Mouse (Mus musculus) lung, adult 10 weeks (tissue): ENCODE measurements around the gene Smpdl3b. TPM values are rescaled to one million over a fixed set of nuclear protein-coding genes. Genes with fewer than 3 reads are reported as not detected.

Experiments used
- polyA plus RNA-seq: library from polyadenylated mRNA; stranded (reverse); fragments of 350-450 nt; fragmentation: Illumina TruSeq; extraction: RNeasy Lipid Tissue Mini Kit (QIAGEN cat#74804); gene quantifications from one replicate; pipeline ENCODE4 v1.2.3, GENCODE M21; 2014; ENCODE audit warnings: low read depth, low replicate concordance; ENCODE audit not compliant: insufficient read depth

The Smpdl3b gene
- polyA plus RNA-seq = 2.6 TPM

GRCm38 (mm10) chr4:132756974-132757373 is at the start of gene Smpdl3b:
Smpdl3b (minus strand) TSS chr4:132757252.

GRCm38 (mm10) chr4:132796196-132796886 is 39.3 kb upstream of the Smpdl3b start, which contains the start of gene Themis2:
Themis2 (minus strand) TSS chr4:132796387.

GRCm38 (mm10) chr4:132767914-132768876 is 11.1 kb upstream of the Smpdl3b start, which contains the start of gene Rpa2:
Rpa2 (plus strand) TSS chr4:132768332.

GRCm38 (mm10) chr4:132732148-132732684 is 24.8 kb downstream of the Smpdl3b start, which contains the start of gene Xkr8:
Xkr8 (minus strand) TSS chr4:132732546.

Other genes with a start within 250 kb of the Smpdl3b start
- gene Sesn2, start 246.8 kb downstream of the Smpdl3b start, polyA plus RNA-seq = 6.6 TPM
- 312 TPM for gene Atpif1, start 223.6 kb downstream of the Smpdl3b start, polyA plus RNA-seq
- 136 TPM for gene Dnajc8, start 221.7 kb downstream of the Smpdl3b start, polyA plus RNA-seq
- gene Ptafr, start 193.2 kb downstream of the Smpdl3b start, polyA plus RNA-seq = 2.2 TPM
- 8.0 TPM for gene Eya3, start 118.3 kb downstream of the Smpdl3b start, polyA plus RNA-seq
- 3.1 TPM for gene Xkr8, start 24.7 kb downstream of the Smpdl3b start, polyA plus RNA-seq
- gene Rpa2, start 11.1 kb upstream of the Smpdl3b start, polyA plus RNA-seq = 12.4 TPM
- 7.6 TPM for gene Themis2, start 39.1 kb upstream of the Smpdl3b start, polyA plus RNA-seq
- gene Ppp1r8, start 85.9 kb upstream of the Smpdl3b start, polyA plus RNA-seq = 31.3 TPM
- gene Stx12, start 127.3 kb upstream of the Smpdl3b start, polyA plus RNA-seq = 56.9 TPM
- 25.8 TPM for gene Fam76a, start 165.3 kb upstream of the Smpdl3b start, polyA plus RNA-seq
- gene Fgr, start 216.8 kb upstream of the Smpdl3b start, polyA plus RNA-seq = 8.3 TPM